Comparison of ENCODE assay signal across 14 mouse cellular contexts in the genomic region with DNA sequence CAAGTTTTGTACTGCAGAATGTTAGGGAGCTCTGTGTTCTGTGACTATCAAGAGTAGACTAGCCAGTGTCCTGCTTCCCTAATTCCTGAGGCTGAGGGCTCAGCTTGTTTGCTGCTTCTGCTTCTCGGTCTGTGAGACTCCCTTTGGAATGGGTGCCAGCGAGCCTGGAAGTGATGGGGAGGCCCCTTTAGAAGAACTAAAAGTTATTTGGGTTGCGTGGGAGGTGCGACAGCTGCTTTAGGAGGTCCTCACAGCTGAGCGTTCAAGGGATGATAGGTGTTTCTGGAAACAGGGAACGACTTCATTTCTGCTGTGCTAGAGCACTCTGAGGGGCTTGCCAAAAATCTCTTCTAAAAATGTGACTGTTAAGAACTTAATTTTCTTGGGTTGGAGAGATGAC.
DNase-seq lines count a peak whose midpoint lies in the region; ATAC-seq and TF ChIP-seq lines count a peak whose summit lies in the region.
"Had no signal": no experiment of that assay in that cellular context is flagged by ENCODE, and none has a peak within 500 bp of the region (broad histone marks: within the 10 kb centered on the region; RNA-seq: fewer than 3 reads in every experiment).

No protein-coding gene starts in this region.

- no peaks in the 10 kb centered on the region for H3K4me1 ChIP-seq in midbrain, postnatal 0 days (ENCODE audit: insufficient read depth, low read length)
- H3K4me1 ChIP-seq: heart, embryonic 15.5 days; kidney, embryonic 15.5 days had no signal

- H3K4me3 ChIP-seq in midbrain, postnatal 0 days (ENCODE audit: low read depth, low read length): no peak overlapping the region
- H3K4me3 ChIP-seq: forebrain, embryonic 12.5 days; heart, embryonic 15.5 days; kidney, embryonic 15.5 days; limb, embryonic 12.5 days had no signal

- intact Hi-C loops in left cerebral cortex, postnatal 10 days (cut with DNase I): no loop called here

- WGBS in midbrain, postnatal 0 days: 93% methylated on average over 6 of the region's 6 CpGs

- peak; percentile 7 for DNase-seq in ovary, postnatal 14 days (ENCODE audit: low spot score)
- DNase-seq in ovary, postnatal 36 days (ENCODE audit: low spot score): no peak
- peak; percentile 22 to 23 for DNase-seq in frontal cortex, postnatal 25 days (ENCODE audit: low spot score in 2 of 2)
- peak; percentile 53 to 59 for DNase-seq in left cerebral cortex, postnatal 10 days (ENCODE audit: extremely low spot score in 1 of 2, low spot score in 2 of 2)
- peak; percentile 49 for DNase-seq in testis, postnatal 10 days (ENCODE audit: low spot score)
- no peak for DNase-seq in midbrain, postnatal 0 days (ENCODE audit: low spot score)
- no peak for DNase-seq in T-cell, adult 2 months (ENCODE audit: low spot score)
- DNase-seq: gastrocnemius, postnatal 36 days; thymus, adult 18-20 months had no signal

- no peak for ATAC-seq in midbrain, postnatal 0 days (ENCODE audit: low FRiP score)

- H3K27me3 ChIP-seq in midbrain, postnatal 0 days (ENCODE audit: insufficient read depth, low read length): no peaks in the 10 kb centered on the region
- H3K27me3 ChIP-seq: heart, embryonic 15.5 days; kidney, embryonic 15.5 days had no signal

- no peak overlapping the region for H3K4me2 ChIP-seq in midbrain, postnatal 0 days (ENCODE audit: low read depth, low read length, poor library complexity, severe bottlenecking)
- H3K4me2 ChIP-seq: forebrain, embryonic 12.5 days; heart, embryonic 15.5 days; hindbrain, embryonic 14.5 days; kidney, embryonic 15.5 days; limb, embryonic 12.5 days had no signal

- H3K9me3 ChIP-seq in midbrain, postnatal 0 days (ENCODE audit: low read length): no peaks in the 10 kb centered on the region
- H3K9me3 ChIP-seq: forebrain, embryonic 12.5 days; heart, embryonic 15.5 days; kidney, embryonic 15.5 days; limb, embryonic 12.5 days had no signal

- TF ChIP-seq CTCF in midbrain, postnatal 0 days (IDR thresholded peaks at IDR 0.05): no peak

- no peaks in the 10 kb centered on the region for H3K36me3 ChIP-seq in midbrain, postnatal 0 days (ENCODE audit: insufficient read depth, low read length)
- H3K36me3 ChIP-seq: forebrain, embryonic 12.5 days; heart, embryonic 15.5 days; kidney, embryonic 15.5 days; limb, embryonic 12.5 days had no signal

- no peak overlapping the region for H3K27ac ChIP-seq in midbrain, postnatal 0 days (ENCODE audit: low read depth, low read length)
- H3K27ac ChIP-seq: forebrain, embryonic 12.5 days; heart, embryonic 15.5 days; hindbrain, embryonic 14.5 days; kidney, embryonic 15.5 days; limb, embryonic 12.5 days had no signal

- H3K9ac ChIP-seq in midbrain, postnatal 0 days (replicated peaks; ENCODE audit: low read length, poor library complexity, severe bottlenecking): no peak overlapping the region
- H3K9ac ChIP-seq: forebrain, embryonic 12.5 days; heart, embryonic 15.5 days; hindbrain, embryonic 14.5 days; kidney, embryonic 15.5 days; limb, embryonic 12.5 days had no signal

Comparison
In these comparisons a context has a peak if more than half of its experiments do, and no peak if none do; other contexts are left out.
1. DNase-seq: peak in ovary, postnatal 14 days (single experiment), frontal cortex, postnatal 25 days (2 of 2), left cerebral cortex, postnatal 10 days (2 of 2) and testis, postnatal 10 days (single experiment); none in ovary, postnatal 36 days (single experiment), midbrain, postnatal 0 days (single experiment) and T-cell, adult 2 months (single experiment).